Mouse (Mus musculus) adipose tissue, adult 10 weeks (tissue): Measurements from ENCODE around the gene Olfr583. TPM values are rescaled to one million over a fixed set of nuclear protein-coding genes. Genes with fewer than 3 reads are reported as not detected.

Source experiments
- polyA plus RNA-seq: library from polyadenylated mRNA; stranded (reverse); fragments of 350-450 nt; fragmentation: Illumina TruSeq; extraction: RNeasy Lipid Tissue Mini Kit (QIAGEN cat#74804); gene quantifications from one replicate; pipeline ENCODE4 v1.2.3, GENCODE M21; 2014; ENCODE audit warnings: low read depth, low replicate concordance

Olfr583 gene
- polyA plus RNA-seq, result not detected

DNA sequence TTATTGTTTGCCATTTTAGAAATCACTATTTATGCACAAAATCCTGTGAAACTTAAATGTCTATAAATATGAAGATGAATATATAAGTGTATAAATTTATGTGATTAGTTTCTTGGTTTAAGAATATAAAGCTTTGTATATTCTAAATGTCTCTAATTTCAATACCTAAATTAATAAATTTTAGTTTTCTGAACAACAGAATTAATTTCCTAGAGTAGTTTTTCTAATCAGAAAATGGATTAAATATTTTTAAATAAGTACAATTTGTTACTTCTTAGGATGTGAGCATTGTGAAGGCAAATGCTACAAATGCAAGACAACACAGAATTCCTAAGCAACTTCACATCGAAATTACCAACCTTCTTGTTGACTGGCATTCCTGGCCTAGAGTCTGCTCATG, at the start of gene Olfr583:
Gene Olfr583 (plus strand): TSS at position 301 of the 400 bp plus-strand sequence.

GRCm38 (mm10) chr7:103037724-103038123, 13.4 kb upstream of the Olfr583 start, which contains the start of gene Olfr582:
Gene Olfr582, plus strand, starts transcription at chr7:103038024.

DNA sequence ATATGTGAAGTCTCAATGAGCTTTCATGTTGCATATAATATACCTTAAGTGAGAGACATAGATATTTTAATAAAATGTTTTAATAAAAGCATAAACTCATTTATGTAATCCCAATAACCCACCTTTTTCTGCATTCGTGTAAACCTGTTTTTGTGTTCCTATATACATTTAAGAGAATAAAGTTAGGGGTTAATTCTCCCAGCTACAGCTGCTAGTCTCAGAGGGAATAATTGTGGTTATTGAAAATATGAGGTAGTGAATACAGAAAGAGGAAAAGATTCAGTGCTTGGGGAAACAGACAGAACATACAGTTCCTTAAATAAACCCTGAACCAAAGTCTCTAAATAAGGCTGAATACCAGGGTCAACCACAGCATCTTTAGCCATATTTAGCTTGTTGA, 30.5 kb downstream of the Olfr583 start, which contains the start of gene Olfr584:
Gene Olfr584 (plus strand): TSS at position 301 of the 400 bp plus-strand sequence.

DNA sequence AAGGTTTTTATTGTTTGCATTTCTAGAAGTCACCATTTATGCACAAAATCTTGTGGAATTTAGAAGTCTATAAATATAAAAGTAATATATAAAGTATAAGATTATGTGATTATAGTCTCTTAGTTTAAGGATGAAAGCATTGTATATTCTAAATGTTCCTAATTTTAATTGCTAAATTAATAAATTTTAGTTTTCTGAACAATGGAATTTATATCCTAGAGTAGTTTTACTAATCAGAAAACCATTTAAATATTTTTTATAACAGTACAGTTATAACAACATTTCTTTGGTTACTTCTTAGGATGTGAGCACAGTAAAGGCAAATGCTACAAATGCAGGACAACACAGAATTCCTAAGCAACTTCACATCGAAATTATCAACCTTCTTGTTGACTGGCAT, 46.3 kb downstream of the Olfr583 start, which contains the start of gene Olfr585:
Gene Olfr585 (plus strand): TSS at position 301 of the 400 bp plus-strand sequence.

Other genes starting within 250 kb of the Olfr583 start
- not detected for gene Olfr564, start 247.8 kb upstream of the Olfr583 start, polyA plus RNA-seq
- not detected for gene Olfr566, start 192.5 kb upstream of the Olfr583 start, polyA plus RNA-seq
- gene Olfr568, start 174.2 kb upstream of the Olfr583 start, polyA plus RNA-seq, result not detected
- not detected for gene Olfr569, start 160.4 kb upstream of the Olfr583 start, polyA plus RNA-seq
- gene Olfr570, start 156.7 kb upstream of the Olfr583 start, polyA plus RNA-seq, result not detected
- not detected for gene Olfr571, start 133.8 kb upstream of the Olfr583 start, polyA plus RNA-seq
- gene Olfr572, start 126.9 kb upstream of the Olfr583 start, polyA plus RNA-seq, result not detected
- gene Olfr573-ps1, start 108.7 kb upstream of the Olfr583 start, polyA plus RNA-seq, result not detected
- gene Olfr574, start 102.8 kb upstream of the Olfr583 start, polyA plus RNA-seq, result not detected
- not detected for gene Olfr575, start 92.5 kb upstream of the Olfr583 start, polyA plus RNA-seq
- gene Olfr576, start 88.6 kb upstream of the Olfr583 start, polyA plus RNA-seq, result not detected
- gene Olfr577, start 75.4 kb upstream of the Olfr583 start, polyA plus RNA-seq, result not detected
- not detected for gene Olfr578, start 62.0 kb upstream of the Olfr583 start, polyA plus RNA-seq
- not detected for gene Olfr582, start 13.3 kb upstream of the Olfr583 start, polyA plus RNA-seq
- not detected for gene Olfr584, start 30.6 kb downstream of the Olfr583 start, polyA plus RNA-seq
- not detected for gene Olfr585, start 46.4 kb downstream of the Olfr583 start, polyA plus RNA-seq
- gene Olfr586, start 74.3 kb downstream of the Olfr583 start, polyA plus RNA-seq, result not detected
- not detected for gene Olfr588-ps1, start 89.6 kb downstream of the Olfr583 start, polyA plus RNA-seq
- not detected for gene Olfr589, start 105.1 kb downstream of the Olfr583 start, polyA plus RNA-seq
- not detected for gene Olfr591, start 127.0 kb downstream of the Olfr583 start, polyA plus RNA-seq
- gene Olfr592, start 133.5 kb downstream of the Olfr583 start, polyA plus RNA-seq, result not detected
- not detected for gene Olfr593, start 160.6 kb downstream of the Olfr583 start, polyA plus RNA-seq
- gene Olfr594, start 165.7 kb downstream of the Olfr583 start, polyA plus RNA-seq, result not detected
- gene Usp17ld, start 201.2 kb downstream of the Olfr583 start, polyA plus RNA-seq, result not detected